20 mouse cellular contexts compared by ENCODE assay signal in genomic region chr2:124003507-124003906, GRCm38 (mm10).
"Had no signal": no experiment of that assay in that cellular context is flagged by ENCODE, and none has a peak within 500 bp of the region (broad histone marks: within the 10 kb centered on the region; RNA-seq: fewer than 3 reads in every experiment).

No protein-coding gene starts in this region.

- ATAC-seq: forebrain, embryonic 13.5 days; forebrain, embryonic 14.5 days; forebrain, embryonic 15.5 days; forebrain, embryonic 16.5 days; forebrain, postnatal 0 days had no signal

- DNase-seq: cerebellum, adult 8-10 months; cerebellum, adult 9-10 months; cerebellum, adult 9-11 months; cerebellum, postnatal 10 days; cerebellum, postnatal 14 days; cerebellum, postnatal 25 days; cerebellum, postnatal 36 days; embryo, embryonic 11 days; forebrain, postnatal 0 days; gastrocnemius, adult 2 months; gastrocnemius, postnatal 10 days; gastrocnemius, postnatal 14 days; gastrocnemius, postnatal 25 days; gastrocnemius, postnatal 36 days; heart, adult 18-20 months; heart, adult 2 months had no signal
